Mouse (Mus musculus) thymus, adult 18-20 months (tissue): ENCODE results near the gene Fam71f2.
A peak's percentile ranks its signal among the peaks of the same experiment; 100 is the strongest.

Source experiments
- DNase-seq, 2 experiments: peaks; one replicate each; pipeline ENCODE4 v3.0.0; 2022; ENCODE audit warnings: mixed read lengths in 2 of 2

The Fam71f2 gene

DNA sequence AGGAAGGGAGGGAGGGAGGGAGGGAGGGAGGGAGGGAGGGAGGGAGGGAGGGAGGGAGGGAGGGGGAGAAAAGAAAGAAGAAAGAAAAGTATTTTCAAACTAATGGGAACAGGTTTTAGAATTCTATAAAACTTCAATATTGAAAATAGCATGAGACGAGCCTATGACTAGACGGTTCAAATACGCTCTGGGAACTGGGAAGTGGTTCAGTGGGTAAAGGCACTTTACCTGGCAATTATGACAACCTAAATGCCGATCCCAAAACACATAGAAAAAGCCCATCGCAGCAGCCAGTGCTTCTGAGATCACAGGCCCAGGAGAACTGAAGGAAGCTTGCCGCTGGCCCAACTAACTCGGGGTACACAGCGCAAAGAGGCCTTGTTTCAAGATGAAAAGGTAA is at the start of gene Fam71f2:
Fam71f2 (plus strand) TSS at position 301 of the 400 bp plus-strand sequence.
- no peak for DNase-seq

DNA sequence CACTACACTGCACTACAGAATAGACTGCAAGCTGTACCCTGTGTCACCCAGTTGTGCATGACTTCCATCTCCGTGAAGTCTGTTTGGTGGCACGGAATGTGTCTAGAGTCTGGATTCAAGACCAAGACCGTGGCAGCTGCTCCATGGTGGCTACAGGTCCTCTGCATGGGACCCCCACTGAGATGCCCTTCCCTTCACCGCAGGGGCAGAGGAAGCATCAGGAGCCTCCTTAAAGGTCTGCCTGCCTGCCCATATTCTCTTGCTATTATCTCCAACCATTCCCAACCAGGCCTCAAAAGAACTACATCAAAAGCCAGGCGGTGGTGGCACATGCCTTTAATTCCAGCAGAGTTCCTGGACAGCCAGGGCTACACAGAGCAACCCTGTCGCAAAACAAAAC is 49.0 kb upstream of the Fam71f2 start:
- DNase-seq, result no peak

DNA sequence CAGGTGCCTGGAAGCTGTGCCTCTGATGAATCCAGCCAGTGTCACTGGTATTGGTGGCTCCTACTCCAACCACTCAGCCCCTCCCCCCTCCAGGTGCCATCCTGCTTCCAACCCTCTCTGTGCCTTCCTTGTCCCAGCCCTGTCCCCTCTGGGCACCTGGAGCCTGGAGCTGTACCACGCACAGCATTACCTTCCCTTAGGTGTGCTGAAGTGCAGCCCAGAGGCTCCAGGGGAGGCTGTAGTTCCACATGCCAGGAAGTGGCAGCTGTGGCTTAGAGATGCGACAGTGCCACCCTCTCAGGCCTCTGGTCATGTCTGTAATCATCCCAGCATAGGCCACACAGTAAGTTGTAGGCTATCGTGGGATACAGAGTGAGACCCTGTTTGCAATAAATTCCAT is 47.6 kb upstream of the Fam71f2 start:
- peak; percentile 37 to 59 for DNase-seq

DNA sequence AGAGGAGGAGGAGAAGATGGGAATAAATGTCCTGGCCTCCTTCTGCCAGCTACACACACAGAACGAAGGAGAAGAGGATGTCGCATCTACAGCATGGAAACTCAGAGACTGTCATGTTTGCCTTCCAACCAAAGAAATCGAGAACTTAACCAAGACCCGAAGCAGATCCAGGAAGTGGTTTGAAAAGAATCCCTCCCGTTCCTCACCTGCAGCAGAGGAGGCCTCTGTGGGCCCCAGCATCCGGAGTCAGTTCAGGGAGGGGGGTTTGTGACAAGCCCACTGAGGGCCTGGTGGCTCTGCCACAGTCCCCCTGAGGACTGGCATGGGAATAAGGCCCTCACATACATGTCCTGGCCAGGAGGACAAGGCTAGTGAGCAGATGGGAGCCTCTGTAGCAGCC is 47.1 kb upstream of the Fam71f2 start:
- peak; percentile 67 to 80 for DNase-seq

DNA sequence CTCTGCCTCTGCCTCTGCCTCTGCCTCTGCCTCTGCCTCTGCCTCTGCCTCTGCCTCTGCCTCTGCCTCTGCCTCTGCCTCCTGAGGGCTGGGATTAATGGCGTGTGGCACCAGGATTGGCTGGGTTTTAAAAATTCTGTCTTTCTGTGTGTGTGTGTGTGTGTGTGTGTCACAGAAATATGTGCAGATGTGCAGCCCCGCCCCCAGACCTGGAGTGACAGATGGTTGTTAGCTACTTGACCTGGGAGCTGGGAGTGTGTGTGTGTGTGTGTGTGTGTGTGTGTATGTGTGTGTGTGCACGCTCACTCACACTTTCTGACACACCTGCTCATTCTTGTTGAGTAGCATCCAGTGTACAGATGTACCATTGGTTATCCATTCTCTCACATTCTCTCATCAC is 45.7 kb upstream of the Fam71f2 start:
- no peak for DNase-seq

DNA sequence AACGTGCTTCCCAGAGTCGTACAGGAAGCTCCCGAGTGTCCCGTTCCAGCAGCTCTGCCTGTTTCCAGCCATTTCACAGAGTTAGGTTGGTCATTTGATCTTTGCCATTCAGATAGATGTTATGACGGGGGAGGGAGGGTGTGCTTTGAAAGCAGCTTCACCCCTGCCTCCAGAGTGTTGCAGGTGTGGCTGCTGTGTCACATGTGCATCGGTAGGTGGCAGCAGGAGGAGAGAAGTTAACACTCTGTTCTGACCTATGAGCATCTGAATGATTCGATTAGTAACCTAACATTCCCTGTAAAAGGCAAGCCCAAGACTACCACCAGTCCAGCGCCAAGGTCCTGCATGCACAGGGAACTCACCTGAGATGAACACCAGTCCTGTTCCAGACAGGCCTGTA is 45.1 kb upstream of the Fam71f2 start:
- peak; percentile 43 to 70 for DNase-seq

DNA sequence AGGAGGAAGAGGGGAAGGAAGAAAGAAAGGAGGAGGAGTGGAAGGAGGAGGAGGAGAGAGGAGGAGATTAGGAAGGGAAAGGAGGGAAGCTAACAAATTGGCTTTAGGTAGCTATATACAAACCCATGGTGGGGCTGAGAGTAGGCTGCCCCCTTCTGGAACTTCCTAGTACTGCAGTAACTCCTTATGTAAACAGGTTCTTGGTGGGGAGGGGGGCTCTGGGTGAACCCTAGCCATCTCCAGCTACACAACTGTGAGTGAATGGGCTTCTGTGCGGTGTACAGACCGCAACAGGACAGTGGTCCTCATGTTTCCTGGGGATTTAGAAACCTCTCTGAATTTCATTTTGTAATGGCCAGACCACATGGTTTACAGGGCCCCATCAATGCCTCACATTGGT is 38.6 kb upstream of the Fam71f2 start:
- DNase-seq, result peak in 1 of 2 experiments; percentile 50

DNA sequence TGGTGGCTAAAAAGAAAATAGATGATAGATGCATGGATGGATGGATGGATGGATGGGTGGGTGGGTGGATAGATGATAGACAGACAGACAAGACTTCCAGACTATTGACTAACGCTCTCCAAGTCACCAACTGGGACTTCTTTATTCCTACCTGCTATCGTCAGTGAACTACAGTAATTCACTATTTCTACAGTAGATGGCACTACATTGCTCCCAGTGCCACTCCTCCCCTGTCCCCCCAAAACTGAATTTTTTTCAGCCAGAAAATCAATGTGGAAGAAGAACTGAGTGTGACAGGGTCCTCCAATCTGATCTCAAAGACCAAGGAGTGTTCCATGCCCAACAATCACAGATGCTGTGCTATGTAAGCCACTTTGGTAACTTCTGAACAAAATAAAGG is 37.7 kb upstream of the Fam71f2 start:
- no peak for DNase-seq

DNA sequence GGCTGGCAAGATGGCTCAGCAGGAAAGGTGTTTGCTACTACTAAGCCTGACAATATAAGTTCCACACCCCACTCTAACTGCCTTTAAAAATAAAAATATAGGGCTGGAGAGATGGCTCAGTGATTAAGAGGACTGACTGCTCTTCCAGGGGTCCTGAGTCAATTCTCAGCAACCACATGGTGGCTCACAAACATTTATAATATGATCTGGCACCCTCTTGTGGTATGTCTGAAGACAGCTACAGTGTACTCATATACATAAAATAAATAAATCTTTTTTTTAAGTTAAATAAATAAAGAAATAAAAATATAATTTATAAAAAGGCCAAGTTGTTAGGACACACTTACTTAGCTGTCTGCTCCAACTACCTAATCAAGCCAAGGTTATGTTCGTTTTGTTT is 37.1 kb upstream of the Fam71f2 start:
- DNase-seq, result no peak

DNA sequence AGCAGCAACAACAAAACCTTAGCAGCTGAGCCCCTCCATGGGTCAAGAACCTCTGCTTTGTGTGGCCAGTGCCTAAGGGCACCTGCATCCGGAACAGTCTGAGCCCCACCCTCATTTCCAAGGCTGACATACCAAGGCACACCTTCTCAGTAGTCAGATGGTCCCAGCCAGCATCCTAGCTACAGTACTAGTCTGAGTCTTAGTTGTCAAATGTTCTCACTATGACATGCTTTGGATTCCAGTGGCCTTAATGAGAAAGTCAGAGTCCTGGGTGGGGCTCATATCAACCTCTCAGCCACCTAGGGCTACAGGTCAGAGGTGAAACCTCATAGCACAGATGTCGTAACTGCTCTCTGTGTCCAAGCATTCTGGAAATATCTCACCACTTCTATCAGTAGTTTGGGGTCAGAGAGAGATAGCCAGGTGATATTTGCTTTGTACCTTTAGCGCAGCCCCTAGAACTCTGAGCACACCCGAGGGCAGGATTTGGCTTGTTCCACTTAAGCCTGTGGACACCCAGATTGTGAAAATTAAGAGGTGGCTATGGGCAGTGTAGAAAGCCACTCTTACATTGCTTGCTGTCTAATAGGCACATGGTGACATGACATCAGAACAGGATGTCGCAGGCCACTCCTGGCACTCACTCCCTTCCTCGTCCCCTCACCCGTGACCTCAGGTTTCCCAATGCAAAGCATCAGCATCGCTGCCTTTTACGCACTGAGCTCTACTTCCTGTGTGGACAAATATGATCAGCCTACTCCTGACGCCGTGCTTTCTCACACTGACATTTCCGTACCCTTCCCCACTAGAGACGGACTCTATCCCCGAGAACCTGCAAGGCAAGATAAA is 33.9 kb upstream of the Fam71f2 start:
- DNase-seq, result no peak

DNA sequence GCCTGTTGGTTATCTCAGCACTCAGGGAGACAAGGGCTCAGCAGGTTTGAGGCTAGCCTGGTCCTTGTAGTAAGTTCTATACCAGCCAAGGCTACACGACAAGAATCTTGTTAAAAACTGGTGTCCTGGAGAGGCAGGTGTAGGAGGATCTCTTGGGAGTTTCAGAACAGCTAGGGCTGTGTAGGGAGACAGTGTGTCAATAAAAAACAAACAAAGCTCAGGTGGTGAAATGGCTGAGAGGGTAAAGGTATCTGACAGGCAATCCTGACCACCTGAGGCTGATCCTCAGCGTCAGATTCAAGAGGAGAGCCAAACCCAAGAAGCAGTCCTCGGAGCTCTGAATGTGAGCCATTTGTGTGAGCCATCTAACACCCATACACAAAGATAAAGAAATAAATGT is 33.2 kb upstream of the Fam71f2 start:
- no peak for DNase-seq

DNA sequence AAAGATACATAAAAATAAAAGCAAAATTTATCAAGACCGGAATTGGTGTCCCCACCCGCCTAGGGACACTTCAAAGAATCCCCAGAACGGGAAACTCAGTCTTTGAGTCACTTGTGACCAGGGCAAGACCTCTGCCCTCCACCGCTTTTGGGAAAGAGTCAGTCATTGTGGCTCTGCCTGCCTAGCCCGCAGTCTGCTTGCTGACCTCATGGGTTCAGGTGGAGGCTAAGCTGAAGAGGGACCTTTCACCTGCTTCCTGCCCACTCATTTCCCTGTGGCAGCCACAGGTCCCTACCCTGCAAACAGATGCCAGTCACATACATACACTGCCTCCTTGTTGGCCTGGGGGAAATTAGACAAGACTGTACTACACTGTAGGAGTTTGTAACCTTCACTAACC is 32.8 kb upstream of the Fam71f2 start:
- no peak for DNase-seq

DNA sequence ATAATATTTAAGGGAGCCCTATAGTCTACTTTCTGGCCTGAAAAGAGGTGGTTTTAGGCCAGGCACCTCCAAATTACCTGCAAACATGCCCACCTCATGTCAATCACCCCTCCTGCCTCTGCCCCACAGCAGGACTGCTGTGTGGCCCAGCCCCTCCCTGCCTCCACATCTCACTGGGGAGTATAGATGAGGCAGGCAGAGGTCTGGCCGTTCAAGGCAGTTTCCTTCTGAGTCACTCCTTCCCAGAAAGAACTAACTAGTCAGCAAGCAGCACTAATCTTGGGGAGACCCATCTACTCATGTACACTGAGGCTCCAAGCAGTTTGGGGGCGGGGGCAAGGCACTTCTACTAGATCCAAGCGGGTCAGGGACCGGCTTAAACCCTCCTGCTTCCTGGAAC is 32.3 kb upstream of the Fam71f2 start:
- no peak for DNase-seq

DNA sequence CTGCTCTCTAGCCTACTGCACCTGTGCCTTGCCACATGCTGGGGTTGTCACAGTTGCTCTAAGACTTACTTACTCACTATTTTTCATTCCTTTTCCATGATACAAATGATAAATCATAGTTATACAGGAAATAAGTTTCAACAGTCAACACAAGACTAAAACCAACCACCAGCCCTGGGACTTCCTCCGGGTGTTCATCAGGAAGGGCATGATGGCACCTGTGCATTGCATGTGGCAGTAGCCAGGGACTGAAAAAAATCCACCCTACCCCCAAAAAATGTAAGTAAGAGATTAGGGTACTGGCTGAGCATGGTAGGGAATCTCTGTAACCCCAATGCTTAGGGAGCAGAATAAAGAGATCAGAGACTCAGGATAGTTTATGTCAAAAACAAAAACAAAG is 20.0 kb upstream of the Fam71f2 start:
- DNase-seq, result peak in 1 of 2 experiments; percentile 24

DNA sequence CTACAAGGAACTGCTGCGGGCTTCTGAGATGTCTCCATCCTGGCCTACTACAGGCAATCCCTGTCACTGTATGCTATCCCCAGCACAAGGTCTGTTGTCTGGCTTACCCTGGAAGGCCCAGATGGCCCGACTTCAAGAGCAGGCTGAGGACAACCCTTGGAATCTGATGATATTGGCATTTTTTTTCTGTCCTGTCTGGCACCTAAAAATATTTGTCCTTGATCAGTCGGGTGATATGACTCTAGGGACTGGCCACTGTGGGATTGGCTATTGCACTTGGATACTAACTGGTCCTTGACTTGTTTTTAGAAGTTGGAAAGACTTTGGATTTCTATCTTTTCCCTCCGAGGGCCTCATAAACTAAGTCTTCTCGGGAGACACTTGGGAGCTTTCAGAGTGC is 17.6 kb upstream of the Fam71f2 start:
- DNase-seq, result no peak

DNA sequence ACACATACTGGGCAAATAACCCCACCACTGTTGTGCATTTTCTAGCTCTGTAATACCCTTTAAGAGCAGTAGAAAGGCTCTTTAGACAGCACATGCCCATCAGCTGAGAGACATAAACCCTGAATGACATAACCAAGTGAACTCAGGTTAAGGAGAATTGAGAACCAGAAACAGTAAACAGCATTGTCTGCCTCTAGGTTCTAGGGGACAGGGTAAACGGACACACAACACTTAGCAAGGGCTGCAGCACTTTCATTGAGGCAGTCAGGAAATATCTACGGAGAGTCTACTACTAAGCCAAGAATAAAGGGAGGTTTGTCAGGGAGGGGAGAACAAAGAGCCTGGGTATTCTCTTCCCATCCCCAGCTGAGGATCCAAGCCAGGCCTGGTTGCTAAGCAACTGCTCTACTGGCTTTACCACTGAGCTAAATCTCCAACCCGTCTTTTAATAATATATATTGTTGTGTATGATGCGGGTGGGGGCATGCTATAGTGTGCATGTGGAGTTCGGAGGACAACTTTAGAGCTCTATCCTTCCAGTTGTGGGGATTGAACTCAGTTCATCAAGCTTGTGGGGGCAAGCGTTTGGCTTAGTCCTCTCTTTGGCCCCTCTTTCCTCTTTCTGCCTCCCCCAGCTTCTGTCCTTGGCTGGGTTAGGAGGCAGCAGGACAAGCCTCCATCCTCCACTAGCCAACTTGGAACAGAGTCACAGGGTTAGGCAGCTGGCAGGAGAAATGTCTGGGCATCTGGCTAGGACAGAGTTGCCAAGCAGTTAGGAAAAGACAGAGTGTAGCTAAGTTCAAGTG is 15.5 kb upstream of the Fam71f2 start:
- DNase-seq, result no peak

DNA sequence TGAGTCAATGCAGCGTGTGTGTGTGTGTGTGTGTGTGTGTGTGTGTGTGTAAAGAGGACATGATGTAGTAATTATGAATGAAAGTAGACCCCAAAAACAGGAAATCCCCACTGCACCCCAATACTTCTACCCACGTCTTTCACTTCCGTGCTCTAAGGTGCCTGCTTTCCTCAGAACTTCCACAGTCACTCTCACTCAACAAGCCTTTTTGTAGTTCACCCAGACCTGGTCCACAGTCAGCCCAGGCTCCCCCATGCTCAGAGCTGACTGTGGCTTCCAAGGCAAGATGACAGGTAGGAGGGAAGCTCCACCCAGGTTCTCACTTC is 15.0 kb upstream of the Fam71f2 start:
- no peak for DNase-seq

DNA sequence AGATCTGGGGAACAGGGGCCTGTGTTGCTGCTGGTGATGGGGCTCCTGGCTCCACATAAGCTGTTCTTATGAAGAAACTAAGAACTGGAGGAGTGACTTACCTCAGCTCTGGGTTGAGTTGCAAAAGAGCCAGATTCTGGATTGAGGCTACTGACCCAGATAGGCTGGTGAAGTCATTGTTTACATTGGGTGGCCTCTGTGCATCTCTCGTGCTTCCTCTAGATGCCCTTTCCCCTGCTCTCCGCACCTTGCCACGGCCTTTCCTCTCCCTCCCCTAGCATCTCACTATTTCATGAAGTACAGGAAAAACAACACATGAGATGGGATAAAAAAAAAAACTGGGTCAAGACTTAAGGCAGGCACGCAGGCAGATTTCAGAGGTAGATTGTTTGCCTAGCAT is 12.5 kb upstream of the Fam71f2 start:
- no peak for DNase-seq

DNA sequence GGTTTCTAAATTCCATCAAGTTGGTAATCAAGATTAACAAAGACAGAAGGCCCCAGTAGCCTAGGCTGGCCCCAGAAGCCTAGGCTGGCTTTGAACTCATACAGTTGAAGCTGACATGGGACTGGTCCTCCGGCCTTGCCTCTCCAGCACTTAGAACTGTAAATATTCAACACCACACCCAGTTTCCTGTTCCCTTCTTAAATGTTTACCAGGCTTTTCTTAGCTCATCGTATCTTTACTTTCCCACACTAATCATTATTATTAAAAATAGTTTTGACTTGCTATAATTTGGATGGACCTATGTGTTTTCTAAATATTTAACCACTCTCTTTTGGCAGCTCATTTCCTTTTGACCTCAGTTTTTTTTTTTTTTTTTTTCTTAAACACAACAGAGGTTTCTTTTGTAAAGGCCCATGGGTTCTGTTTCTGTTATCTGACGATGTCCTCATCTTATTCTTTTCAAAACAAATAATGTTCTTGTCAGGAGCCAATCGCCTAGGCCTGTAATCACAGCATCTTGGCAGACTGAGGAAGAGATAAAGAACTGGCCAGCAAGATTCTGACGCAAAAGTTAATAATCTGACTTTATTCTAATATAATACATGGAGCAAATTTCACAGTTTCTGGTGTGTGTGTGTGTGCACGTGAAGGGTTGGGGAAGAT is 10.3 kb upstream of the Fam71f2 start:
- no peak for DNase-seq

DNA sequence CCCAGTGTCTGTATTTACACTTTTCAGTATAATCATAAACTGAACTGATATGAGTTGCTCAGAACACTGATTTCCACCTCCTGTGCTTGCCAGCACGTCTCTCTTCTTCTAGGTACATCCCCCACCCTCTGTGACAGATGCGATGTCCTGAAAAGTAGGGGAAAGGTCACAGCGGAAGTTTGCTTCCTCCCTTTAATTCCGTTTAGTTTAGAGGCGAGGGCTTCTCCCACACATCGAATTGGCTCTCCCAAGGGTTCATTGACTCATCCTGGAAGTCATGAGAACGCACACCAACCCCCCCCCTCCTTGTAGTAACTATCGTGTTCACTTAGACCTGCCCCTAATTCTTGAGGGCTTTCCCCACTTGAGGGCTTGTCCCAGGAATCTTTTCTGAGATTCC is 8.4 kb upstream of the Fam71f2 start:
- DNase-seq, result peak in 1 of 2 experiments; percentile 44

DNA sequence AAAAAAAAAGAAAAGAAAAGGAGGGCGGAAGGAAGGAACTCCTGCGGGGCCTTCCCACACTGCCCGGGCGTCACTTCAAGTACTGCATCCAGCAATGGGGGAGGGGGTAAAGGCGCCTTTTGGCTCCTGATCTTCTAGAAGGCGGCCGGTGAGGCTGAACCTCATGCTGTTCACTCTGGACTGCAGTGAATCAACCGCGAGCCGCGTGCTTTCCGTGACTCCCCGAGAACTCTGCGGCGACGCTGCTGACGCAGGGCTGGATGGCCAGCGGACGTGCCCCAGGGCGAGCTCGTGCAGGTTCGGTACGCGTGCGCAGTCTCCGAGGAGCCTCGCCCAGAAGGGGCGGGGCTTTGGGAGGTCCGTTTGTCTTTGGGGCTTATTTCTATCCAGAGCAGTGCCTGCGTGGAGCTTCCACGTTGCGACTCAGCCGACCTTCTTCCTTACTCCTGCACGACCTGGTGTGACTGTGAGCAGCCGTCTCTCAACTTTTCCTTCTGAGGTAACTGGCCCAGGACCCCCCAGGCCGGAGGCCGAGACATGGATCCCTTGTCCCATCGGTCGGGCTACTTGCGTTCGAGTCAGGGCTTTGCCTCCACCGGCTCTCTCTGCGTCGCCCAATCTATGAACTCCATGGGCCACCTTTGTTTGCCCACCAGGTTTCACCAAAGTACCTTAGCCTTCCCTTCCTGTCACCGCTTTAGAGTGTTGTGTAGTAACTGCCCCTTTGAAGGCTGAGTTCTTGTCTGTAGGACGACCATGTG is 6.9 kb upstream of the Fam71f2 start, which contains the start of gene Hilpda:
Hilpda (plus strand) TSS at position 177 of the 761 bp plus-strand sequence.
- peak; percentile 87 to 89 for DNase-seq

DNA sequence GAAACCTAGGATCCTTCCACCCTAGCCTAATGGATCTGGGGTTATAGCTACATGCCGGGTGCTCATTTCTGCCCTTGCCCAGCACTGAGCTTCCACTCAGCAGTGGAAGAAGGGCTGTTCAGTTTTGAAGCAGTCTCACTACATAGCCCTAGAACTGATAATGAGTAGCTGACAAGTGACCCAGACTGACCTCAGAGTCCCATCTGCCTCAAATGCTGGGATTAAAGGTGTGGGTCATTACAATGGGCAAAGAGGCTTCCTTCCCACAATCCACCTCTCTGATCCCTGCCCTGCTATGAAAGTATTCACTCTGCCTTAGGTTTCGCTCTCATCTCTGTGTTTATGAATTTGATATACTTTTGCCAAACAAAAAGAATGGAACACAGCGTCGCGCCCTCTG is 2.6 kb upstream of the Fam71f2 start:
- DNase-seq, result no peak
